Mouse (Mus musculus) spleen, adult 2 months (tissue): ENCODE measurements around the gene Rflna. TPM values are rescaled to one million over a fixed set of nuclear protein-coding genes. Genes with fewer than 3 reads are reported as not detected.
A peak's percentile ranks its signal among the peaks of the same experiment; 100 is the strongest.

Source experiments
- DNase-seq, 2 experiments: peaks; one replicate each; pipeline versions ENCODE4 v3.0.0 to v3.0.0-alpha.2; 2012 to 2021; ENCODE audit warnings: low spot score in 2 of 2, low read depth in 1 of 2
- H3K27ac ChIP-seq: fragments of 200-500 bp; 2 replicates; pipeline ENCODE4 v1.5.1; 2012; ENCODE audit warnings: low read length, inconsistent platforms; ENCODE audit not compliant: insufficient read depth
- H3K27me3 ChIP-seq: fragments of 200-500 bp; 2 replicates; pipeline ENCODE4 v1.6.1; 2012; ENCODE audit warnings: mild to moderate bottlenecking, moderate library complexity, low read length, inconsistent platforms; ENCODE audit not compliant: control insufficient read depth, insufficient read depth
- H3K36me3 ChIP-seq: fragments of 200-500 bp; 2 replicates; pipeline ENCODE4 v1.6.1; 2012; ENCODE audit warnings: mild to moderate bottlenecking, low read length, inconsistent platforms; ENCODE audit not compliant: control insufficient read depth, insufficient read depth
- H3K4me1 ChIP-seq: fragments of 200-500 bp; 2 replicates; pipeline ENCODE4 v1.6.1; 2011; ENCODE audit warnings: inconsistent platforms; ENCODE audit not compliant: control insufficient read depth, insufficient read depth, insufficient read length
- H3K4me3 ChIP-seq: fragments of 200-500 bp; 2 replicates; pipeline ENCODE4 v1.5.1; 2011; ENCODE audit warnings: mild to moderate bottlenecking, inconsistent platforms; ENCODE audit not compliant: insufficient read depth, insufficient read length; ENCODE audit errors: extremely low read depth
- CTCF ChIP-seq: fragments of 200-500 bp; IDR thresholded peaks from 2 replicates; pipeline ENCODE4 v1.5.1; 2011; ENCODE audit warnings: mild to moderate bottlenecking, inconsistent platforms; ENCODE audit not compliant: insufficient read depth, insufficient read length, insufficient replicate concordance; ENCODE audit errors: extremely low read depth
- POLR2A ChIP-seq: fragments of 200-500 bp; IDR thresholded peaks from 2 replicates; pipeline ENCODE4 v1.6.1; 2011; ENCODE audit warnings: low read depth, low read length, inconsistent platforms
- WGBS: fragments of 180-500 bp; shearing (Covaris S2); methylation state at CpG from one replicate; pipeline ENCODE4 v1.1.7; 2018; 5-methylcytosine and 5-hydroxymethylcytosine counted together
- polyA plus RNA-seq: library from polyadenylated mRNA; depleted of rRNA; stranded (reverse); fragments of >200 nt; gene quantifications from 2 replicates; pipeline ENCODE4 v1.2.3, GENCODE M21; 2012

The Rflna gene
- polyA plus RNA-seq, 1 experiment = 0.54 TPM

GRCm38 (mm10) chr5:125052237-125052602 lies 49.2 kb downstream of the Rflna start:
- no peak overlapping the region for H3K4me3 ChIP-seq
- H3K27me3 ChIP-seq = no peaks in the 10 kb centered on the region
- H3K36me3 ChIP-seq = peaks cover 23% of the 10 kb centered on the region
- peak overlapping the region; percentile 65 for H3K27ac ChIP-seq
- 22% methylated on average over 10 of the region's 10 CpGs for WGBS
- TF ChIP-seq CTCF = no peak
- no peak for TF ChIP-seq POLR2A
- H3K4me1 ChIP-seq = peaks cover 60% of the 10 kb centered on the region
- DNase-seq = peak in 1 of 2 experiments; percentile 32

- peaks cover 67% of the 10 kb centered on the region for H3K4me1 ChIP-seq
- DNase-seq = peak; percentile 88 to 93
- 48% methylated on average over 23 of the region's 23 CpGs for WGBS
- peak overlapping the region; percentile 6; the same call in 1 of the 2 replicates for H3K4me3 ChIP-seq
- H3K27ac ChIP-seq = peak overlapping the region; percentile 65
- H3K27me3 ChIP-seq = no peaks in the 10 kb centered on the region
- H3K36me3 ChIP-seq = peaks cover 18% of the 10 kb centered on the region
- TF ChIP-seq CTCF (no peak), POLR2A (no peak)
These were observed 49.8 kb downstream of the Rflna start for GRCm38 (mm10) chr5:125052603-125053488.

GRCm38 (mm10) chr5:125053661-125054060 lies 50.6 kb downstream of the Rflna start:
- 81% methylated on average over 7 of the region's 7 CpGs for WGBS
- H3K27me3 ChIP-seq = no peaks in the 10 kb centered on the region
- H3K27ac ChIP-seq = no peak overlapping the region
- no peak for TF ChIP-seq POLR2A
- TF ChIP-seq CTCF = no peak
- no peak overlapping the region for H3K4me3 ChIP-seq
- H3K4me1 ChIP-seq = peaks cover 71% of the 10 kb centered on the region
- DNase-seq = no peak
- peaks cover 10% of the 10 kb centered on the region for H3K36me3 ChIP-seq

- no peak overlapping the region for H3K27ac ChIP-seq
- 26% methylated on average over 8 of the region's 8 CpGs for WGBS
- no peaks in the 10 kb centered on the region for H3K27me3 ChIP-seq
- peaks cover 2% of the 10 kb centered on the region; the same call in 1 of the 2 replicates for H3K36me3 ChIP-seq
- peak in 1 of 2 experiments; percentile 24 for DNase-seq
- no peak for TF ChIP-seq CTCF
- no peak for TF ChIP-seq POLR2A
- no peak overlapping the region for H3K4me3 ChIP-seq
- H3K4me1 ChIP-seq = peaks cover 76% of the 10 kb centered on the region
These were observed 52.9 kb downstream of the Rflna start for GRCm38 (mm10) chr5:125055901-125056300.

- no peak overlapping the region for H3K27ac ChIP-seq
- peaks cover 74% of the 10 kb centered on the region for H3K4me1 ChIP-seq
- no peak for TF ChIP-seq POLR2A
- no peak for TF ChIP-seq CTCF
- DNase-seq = no peak
- no peak overlapping the region for H3K4me3 ChIP-seq
- peaks cover 2% of the 10 kb centered on the region; the same call in 1 of the 2 replicates for H3K36me3 ChIP-seq
- WGBS = 27% methylated on average over 6 of the region's 6 CpGs
- H3K27me3 ChIP-seq = no peaks in the 10 kb centered on the region
These were observed 53.3 kb downstream of the Rflna start for GRCm38 (mm10) chr5:125056331-125056695.

- DNase-seq = no peak
- peaks cover 67% of the 10 kb centered on the region for H3K4me1 ChIP-seq
- peaks cover 2% of the 10 kb centered on the region; the same call in 1 of the 2 replicates for H3K36me3 ChIP-seq
- WGBS = 23% methylated on average over 19 of the region's 19 CpGs
- H3K4me3 ChIP-seq = no peak overlapping the region; the same call in 1 of the 2 replicates
- TF ChIP-seq CTCF = no peak
- TF ChIP-seq POLR2A = no peak
- H3K27me3 ChIP-seq = no peaks in the 10 kb centered on the region
- H3K27ac ChIP-seq = no peak overlapping the region
These were observed 53.9 kb downstream of the Rflna start for GRCm38 (mm10) chr5:125056696-125057554.
